Mouse (Mus musculus): ENCODE measurements around the gene Cacnb2. TPM values are rescaled to one million over a fixed set of nuclear protein-coding genes. Genes with fewer than 3 reads are reported as not detected.
A peak's percentile ranks its signal among the peaks of the same experiment; 100 is the strongest.
"Not testable (repeated sequence)": the region's sequence is repeated elsewhere in the genome, so short reads cannot be mapped to it uniquely, and the experiment has no call there.

Cacnb2 gene
- total RNA-seq, 2 experiments from 2014 or later = 78.8 to 87.0 TPM

- no peak for DNase-seq (ENCODE audit: low spot score in 2 of 2)
Observed at GRCm38 (mm10) chr2:14656673-14657072, 53.8 kb downstream of the Cacnb2 start.

GRCm38 (mm10) chr2:14657205-14657844, 54.4 kb downstream of the Cacnb2 start:
- peak in 1 of 2 experiments; percentile 35 for DNase-seq (ENCODE audit: low spot score in 2 of 2)

- DNase-seq (ENCODE audit: low spot score in 2 of 2) = no peak
Observed at GRCm38 (mm10) chr2:14665213-14665612, 62.3 kb downstream of the Cacnb2 start.

GRCm38 (mm10) chr2:14672117-14672516, 69.2 kb downstream of the Cacnb2 start:
- no peak for DNase-seq (ENCODE audit: low spot score in 2 of 2)

GRCm38 (mm10) chr2:14676885-14677516, 74.1 kb downstream of the Cacnb2 start:
- DNase-seq (ENCODE audit: low spot score in 2 of 2) = peak in 1 of 2 experiments; percentile 63

- DNase-seq (ENCODE audit: low spot score in 2 of 2) = peak; percentile 33 to 73
Observed at GRCm38 (mm10) chr2:14684231-14684630, 81.3 kb downstream of the Cacnb2 start.

- peak in 1 of 2 experiments; percentile 80 for DNase-seq (ENCODE audit: low spot score in 2 of 2)
Observed at GRCm38 (mm10) chr2:14702973-14703645, 100.2 kb downstream of the Cacnb2 start.

GRCm38 (mm10) chr2:14703676-14704075, 100.8 kb downstream of the Cacnb2 start:
- no peak for DNase-seq (ENCODE audit: low spot score in 2 of 2)

GRCm38 (mm10) chr2:14710247-14710646, 107.4 kb downstream of the Cacnb2 start:
- no peak for DNase-seq (ENCODE audit: low spot score in 2 of 2)

- no peak for DNase-seq (ENCODE audit: low spot score in 2 of 2)
Observed at GRCm38 (mm10) chr2:14711751-14712150, 108.9 kb downstream of the Cacnb2 start.

GRCm38 (mm10) chr2:14713049-14713448, 110.2 kb downstream of the Cacnb2 start:
- DNase-seq (ENCODE audit: low spot score in 2 of 2) = no peak

- no peak for DNase-seq (ENCODE audit: low spot score in 2 of 2)
Observed at GRCm38 (mm10) chr2:14716666-14717065, 113.8 kb downstream of the Cacnb2 start.

GRCm38 (mm10) chr2:14719119-14719718, 116.3 kb downstream of the Cacnb2 start:
- peak in 1 of 2 experiments; percentile 33 for DNase-seq (ENCODE audit: low spot score in 2 of 2)

GRCm38 (mm10) chr2:14725437-14725836, 122.5 kb downstream of the Cacnb2 start:
- DNase-seq (ENCODE audit: low spot score in 2 of 2) = no peak

- not testable (repeated sequence) for DNase-seq (ENCODE audit: low spot score in 2 of 2)
Observed at GRCm38 (mm10) chr2:14726601-14727000, 123.7 kb downstream of the Cacnb2 start.

GRCm38 (mm10) chr2:14738927-14739326, 136.0 kb downstream of the Cacnb2 start:
- peak; percentile 61 to 77 for DNase-seq (ENCODE audit: low spot score in 2 of 2)

- peak; percentile 22 to 46 for DNase-seq (ENCODE audit: low spot score in 2 of 2)
Observed at GRCm38 (mm10) chr2:14739510-14739909, 136.6 kb downstream of the Cacnb2 start.

GRCm38 (mm10) chr2:14740359-14740758, 137.5 kb downstream of the Cacnb2 start:
- DNase-seq (ENCODE audit: low spot score in 2 of 2) = peak in 1 of 2 experiments; percentile 41

GRCm38 (mm10) chr2:14744761-14745160, 141.9 kb downstream of the Cacnb2 start:
- DNase-seq (ENCODE audit: low spot score in 2 of 2) = no peak

- DNase-seq (ENCODE audit: low spot score in 2 of 2) = peak in 1 of 2 experiments; percentile 28
Observed at GRCm38 (mm10) chr2:14762846-14763245, 160.0 kb downstream of the Cacnb2 start.

GRCm38 (mm10) chr2:14763931-14764330, 161.0 kb downstream of the Cacnb2 start:
- DNase-seq (ENCODE audit: low spot score in 2 of 2) = peak; percentile 44 to 80

GRCm38 (mm10) chr2:14769448-14769847, 166.6 kb downstream of the Cacnb2 start:
- no peak for DNase-seq (ENCODE audit: low spot score in 2 of 2)
